8 mouse cellular contexts compared by ENCODE assay signal in genomic region chr11:96916044-96916884, GRCm38 (mm10). TPM values are rescaled to one million over a fixed set of nuclear protein-coding genes. Genes with fewer than 3 reads are reported as not detected.
DNase-seq lines count a peak whose midpoint lies in the region; ATAC-seq and TF ChIP-seq lines count a peak whose summit lies in the region.

Gene Cdk5rap3, minus strand, starts transcription at chr11:96916496.

- H3K27me3 ChIP-seq in C2C12 (ENCODE audit: control insufficient read depth, insufficient read depth, insufficient read length) (no peaks in the 10 kb centered on the region), myocyte (ENCODE audit: control insufficient read depth, insufficient read depth, insufficient read length) (no peaks in the 10 kb centered on the region)
- H3K27me3 ChIP-seq in erythroblast, embryonic 14.5 days (ENCODE audit: control insufficient read depth) = no peaks in the 10 kb centered on the region
- H3K27me3 ChIP-seq in heart, embryonic 11.5 days (ENCODE audit: control insufficient read depth, insufficient read depth, low read length) = no peaks in the 10 kb centered on the region
- H3K27me3 ChIP-seq in kidney, embryonic 16.5 days (ENCODE audit: insufficient read depth, low read length) = no peaks in the 10 kb centered on the region
- H3K27me3 ChIP-seq in liver, adult 2 months (ENCODE audit: control insufficient read depth, insufficient read depth, low read length) = no peaks in the 10 kb centered on the region
- no peaks in the 10 kb centered on the region for H3K27me3 ChIP-seq in splenic B cell, adult 2 months (ENCODE audit: control insufficient read depth, insufficient read depth, low read length, poor library complexity, severe bottlenecking)

- H3K9ac ChIP-seq in heart, embryonic 11.5 days (ENCODE audit: low read depth, low read length) = peak within 1 kb of the TSS; percentile 75
- peak within 1 kb of the TSS; percentile 87 for H3K9ac ChIP-seq in kidney, embryonic 16.5 days (replicated peaks; ENCODE audit: low read length)
- peak within 1 kb of the TSS; percentile 69 for H3K9ac ChIP-seq in liver, adult 2 months (ENCODE audit: low read depth, low read length)

- TF ChIP-seq POLR2A in brain, embryonic 14.5 days (IDR thresholded peaks at IDR 0.05; ENCODE audit: borderline replicate concordance, extremely low read depth, insufficient read depth, insufficient read length, poor library complexity, severe bottlenecking) = peak; percentile 55; the same call in 1 of the 2 replicates
- 0 out of 2 replicates have a peak, but pooled peaks have one; percentile 60 for TF ChIP-seq POLR2A in liver, adult 2 months (IDR thresholded peaks at IDR 0.05; ENCODE audit: extremely low read depth, insufficient read depth, low read length)
- peak; percentile 76 for TF ChIP-seq POLR2A in myocyte (IDR thresholded peaks at IDR 0.05; ENCODE audit: insufficient read length, low read depth)

- H3K4me3 ChIP-seq in C2C12 (ENCODE audit: insufficient read depth, poor library complexity, severe bottlenecking) (peak within 1 kb of the TSS; percentile 87), myocyte (peak within 1 kb of the TSS; percentile 63)
- H3K4me3 ChIP-seq in erythroblast, embryonic 14.5 days (replicated peaks) = peak within 1 kb of the TSS; percentile 72
- H3K4me3 ChIP-seq in heart, embryonic 11.5 days (ENCODE audit: low read depth, low read length) = peak within 1 kb of the TSS; percentile 70
- H3K4me3 ChIP-seq in kidney, embryonic 16.5 days (ENCODE audit: low read length) = peak within 1 kb of the TSS; percentile 86
- H3K4me3 ChIP-seq in liver, adult 2 months (ENCODE audit: insufficient read depth, low read depth, low read length) = peak within 1 kb of the TSS; percentile 80

- H3K79me2 ChIP-seq in C2C12 (ENCODE audit: control insufficient read depth, insufficient read depth) (peaks cover 10% of the 10 kb centered on the region), myocyte (ENCODE audit: control insufficient read depth, insufficient read depth) (no peaks in the 10 kb centered on the region)
- H3K79me2 ChIP-seq in liver, adult 2 months (ENCODE audit: control insufficient read depth, insufficient read depth, low read length) = no peaks in the 10 kb centered on the region

- H3ac ChIP-seq in C2C12 (ENCODE audit: control insufficient read depth, insufficient read length, low read depth) (peak within 1 kb of the TSS; percentile 66), myocyte (ENCODE audit: control insufficient read depth, insufficient read length) (peak within 1 kb of the TSS; percentile 19)

- under 1% methylated on average over 55 of the region's 55 CpGs for WGBS in heart, embryonic 11.5 days (ENCODE audit: insufficient replicate concordance)
- WGBS in kidney, embryonic 16.5 days = under 1% methylated on average over 54 of the region's 55 CpGs
- WGBS in liver, adult 2 months = under 1% methylated on average over 55 of the region's 55 CpGs

- peak within 1 kb of the TSS; percentile 92 for H3K4me2 ChIP-seq in heart, embryonic 11.5 days
- peak within 1 kb of the TSS; percentile 91 for H3K4me2 ChIP-seq in kidney, embryonic 16.5 days (replicated peaks; ENCODE audit: low read depth, low read length)
- H3K4me2 ChIP-seq in myocyte (ENCODE audit: low read depth) = peak within 1 kb of the TSS; percentile 98

- no peaks in the 10 kb centered on the region for H3K9me3 ChIP-seq in erythroblast, embryonic 14.5 days (ENCODE audit: control insufficient read depth, low read length)
- H3K9me3 ChIP-seq in heart, embryonic 11.5 days (replicated peaks; ENCODE audit: control insufficient read depth, low read length) = no peaks in the 10 kb centered on the region
- H3K9me3 ChIP-seq in kidney, embryonic 16.5 days (ENCODE audit: low read length) = no peaks in the 10 kb centered on the region

- H3K36me3 ChIP-seq in C2C12 (ENCODE audit: control insufficient read depth, insufficient read depth) = no peaks in the 10 kb centered on the region
- peaks cover 25% of the 10 kb centered on the region for H3K36me3 ChIP-seq in erythroblast, embryonic 14.5 days (ENCODE audit: control insufficient read depth)
- H3K36me3 ChIP-seq in heart, embryonic 11.5 days (ENCODE audit: control insufficient read depth, insufficient read depth, low read length) = no peaks in the 10 kb centered on the region
- 0 out of 2 replicates have a peak, but pooled peaks cover 6% of the 10 kb centered on the region for H3K36me3 ChIP-seq in kidney, embryonic 16.5 days (ENCODE audit: insufficient read depth, low read length)
- H3K36me3 ChIP-seq in liver, adult 2 months (ENCODE audit: control insufficient read depth, insufficient read depth, low read length) = no peaks in the 10 kb centered on the region
- no peaks in the 10 kb centered on the region for H3K36me3 ChIP-seq in myocyte (ENCODE audit: control insufficient read depth, insufficient read depth)
- H3K36me3 ChIP-seq in splenic B cell, adult 2 months (ENCODE audit: control insufficient read depth, insufficient read depth, low read length, poor library complexity, severe bottlenecking) = no peaks in the 10 kb centered on the region; the same call in 1 of the 2 replicates

- H3K79me3 ChIP-seq in C2C12 (ENCODE audit: low read depth) = no peaks in the 10 kb centered on the region

- peak within 1 kb of the TSS; percentile 36; the same call in 1 of the 2 replicates for H3K27ac ChIP-seq in heart, embryonic 11.5 days (ENCODE audit: low read depth, low read length)
- peak within 1 kb of the TSS; percentile 84 for H3K27ac ChIP-seq in kidney, embryonic 16.5 days (ENCODE audit: low read length)
- H3K27ac ChIP-seq in liver, adult 2 months (replicated peaks; ENCODE audit: insufficient read depth, low read depth, low read length) = peak within 1 kb of the TSS; percentile 69

- peaks cover 68% of the 10 kb centered on the region for H3K4me1 ChIP-seq in erythroblast, embryonic 14.5 days (ENCODE audit: control insufficient read depth)
- peaks cover 3% of the 10 kb centered on the region; the same call in 1 of the 2 replicates for H3K4me1 ChIP-seq in heart, embryonic 11.5 days (ENCODE audit: control insufficient read depth, insufficient read depth, low read length)
- H3K4me1 ChIP-seq in kidney, embryonic 16.5 days (ENCODE audit: insufficient read depth, low read length) = peaks cover 8% of the 10 kb centered on the region
- peaks cover 1% of the 10 kb centered on the region; the same call in 1 of the 2 replicates for H3K4me1 ChIP-seq in liver, adult 2 months (ENCODE audit: control insufficient read depth, insufficient read depth, low read length)

- DNase-seq in brain, embryonic 14.5 days (ENCODE audit: low read depth) = peak; percentile 100
- peak; percentile 89 for DNase-seq in liver, adult 2 months (ENCODE audit: extremely low read depth, low read depth, low spot score)
- peak; percentile 99 for DNase-seq in splenic B cell, adult 2 months (ENCODE audit: low read depth, low spot score)

- peak; percentile 87 for TF ChIP-seq CTCF in C2C12 (IDR thresholded peaks at IDR 0.05; ENCODE audit: control insufficient read depth, insufficient read depth, insufficient read length)
- peak; percentile 91 for TF ChIP-seq CTCF in brain, embryonic 14.5 days (IDR thresholded peaks at IDR 0.05; ENCODE audit: borderline replicate concordance, extremely low read depth, insufficient read depth, insufficient read length)
- peak; percentile 90 for TF ChIP-seq CTCF in liver, adult 2 months (IDR thresholded peaks at IDR 0.05; ENCODE audit: low read depth, low read length)

- peak; percentile 94 for ATAC-seq in heart, embryonic 11.5 days (replicated peaks; ENCODE audit: insufficient number of reproducible peaks, low FRiP score, low TSS enrichment)
- peak; percentile 97 for ATAC-seq in kidney, embryonic 16.5 days (ENCODE audit: low FRiP score, low TSS enrichment)

TF ChIP-seq in C2C12, 6 proteins besides CTCF, POLR2A, EP300 and RAD21:
- no peak for TF ChIP-seq MYOD1 (IDR thresholded peaks at IDR 0.05; ENCODE audit: control insufficient read depth, insufficient read length, low read depth)
- no peak for TF ChIP-seq FOSL1 (IDR thresholded peaks at IDR 0.05; ENCODE audit: insufficient read depth, low read length, poor library complexity, severe bottlenecking)
- TF ChIP-seq MYOG (IDR thresholded peaks at IDR 0.05; ENCODE audit: control insufficient read depth, extremely low read depth, insufficient read length) = no peak
- TF ChIP-seq USF1 (IDR thresholded peaks at IDR 0.05; ENCODE audit: low read depth) = peak; percentile 73
- no peak for TF ChIP-seq CEBPB (IDR thresholded peaks at IDR 0.05; ENCODE audit: low read depth)
- TF ChIP-seq MAX (IDR thresholded peaks at IDR 0.05) = peak; percentile 91

TF ChIP-seq in myocyte, 11 proteins besides CTCF, POLR2A, EP300 and RAD21:
- TF ChIP-seq MYOG (IDR thresholded peaks at IDR 0.05; ENCODE audit: control insufficient read depth in 1 of 3, insufficient read depth in 1 of 3, insufficient read length in 2 of 3, low read depth in 2 of 3) (peak in 1 of 3 experiments; percentile 32), TCF12 (IDR thresholded peaks at IDR 0.05; ENCODE audit: insufficient read depth, poor library complexity, severe bottlenecking) (no peak), POLR2AphosphoS2 (IDR thresholded peaks at IDR 0.05; ENCODE audit: insufficient read length, low read depth) (peak; percentile 65), SRF (IDR thresholded peaks at IDR 0.05; ENCODE audit: control insufficient read depth, insufficient read length, low read depth) (no peak), E2F4 (IDR thresholded peaks at IDR 0.05; ENCODE audit: insufficient read depth) (peak; percentile 28), REST (IDR thresholded peaks at IDR 0.05; ENCODE audit: insufficient read depth, insufficient read length) (no peak), MAX (IDR thresholded peaks at IDR 0.05; ENCODE audit: low read depth) (peak; percentile 74), USF1 (IDR thresholded peaks at IDR 0.05; ENCODE audit: low read depth) (peak; percentile 58), CEBPB (IDR thresholded peaks at IDR 0.05; ENCODE audit: insufficient read depth, poor library complexity, severe bottlenecking) (no peak), MYOD1 (IDR thresholded peaks at IDR 0.05; ENCODE audit: control insufficient read depth in 1 of 3, insufficient read length in 2 of 3, low read depth in 2 of 3) (no peak), TCF3 (IDR thresholded peaks at IDR 0.05; ENCODE audit: insufficient read length, low read depth) (no peak)

RNA-seq across cellular contexts. Expression of gene Cdk5rap3, which starts in this region (rescaled TPM):
- 33.1 TPM for polyA plus RNA-seq in C2C12 (2012; fragmentation: generic; extraction: Trizol)
- 71.6 and 83.7 TPM in 2 replicates for polyA plus RNA-seq in brain, embryonic 14.5 days (2012; rRNA removed)
- 2.9 and 4.8 TPM in 2 replicates for polyA plus RNA-seq in erythroblast, embryonic 14.5 days (2012)
- polyA plus RNA-seq in heart, embryonic 11.5 days (2014; fragmentation: Nextera tagmentation; extraction: Ambion mirVana) = 52.5 and 60.2 TPM in 2 replicates
- polyA plus RNA-seq in kidney, embryonic 16.5 days (2015; fragmentation: Nextera tagmentation; extraction: Ambion mirVana) = 83.7 and 88.3 TPM in 2 replicates
- total RNA-seq in liver, adult 2 months (2014; rRNA removed) = 44.1 and 52.2 TPM in 2 replicates
- 36.6 and 50.5 TPM in 2 replicates for polyA plus RNA-seq in liver, adult 2 months (2012; rRNA removed)
- 65.8 TPM for polyA plus RNA-seq in myocyte (2012; fragmentation: generic; extraction: Trizol)

Comparison
In these comparisons a context has a peak if more than half of its experiments do, and no peak if none do; other contexts are left out.
1. Peak in every context shown above with its lines: DNase-seq, ATAC-seq, H3K4me3 ChIP-seq and H3K27ac ChIP-seq.